Mouse (Mus musculus): ENCODE measurements at regions not wholly inside any gene's neighbourhood (a gene's known extent, or its start where the extent isn't known, plus 50 kb on each side); places are given as distances from the start of the nearest gene placed in this dataset.
A peak's percentile ranks its signal among the peaks of the same experiment; 100 is the strongest.

GRCm38 (mm10) chr7:33795016-33795415 is 51.4 kb downstream of the Scgb1b24 start:
- peak; percentile 40 to 54 for DNase-seq

Data from B cell, adult 2 months (primary cell).